Mouse (Mus musculus) layer of hippocampus, adult 2 months (tissue): ENCODE data around the gene Uvrag. TPM values are rescaled to one million over a fixed set of nuclear protein-coding genes. Genes with fewer than 3 reads are reported as not detected.

Experiments
- DNase-seq, 2 experiments: peaks; one replicate each; pipeline ENCODE4 v3.0.0; 2022; ENCODE audit warnings: low spot score in 2 of 2
- H3K27ac ChIP-seq: fragments of 200-600 bp; 2 replicates; pipeline ENCODE4 v1.8.1; 2022
- H3K4me3 ChIP-seq: fragments of 200-600 bp; 2 replicates; pipeline ENCODE4 v1.8.1; 2022; ENCODE audit warnings: mild to moderate bottlenecking
- CTCF ChIP-seq: fragments of 200-600 bp; conservative IDR thresholded peaks from 2 replicates; pipeline ENCODE4 v1.8.1; 2022; ENCODE audit warnings: antibody characterized with exemption, mild to moderate bottlenecking, moderate library complexity
- total RNA-seq, 2 experiments: library from RNA; stranded (reverse); gene quantifications; 2 replicates each; pipeline ENCODE4 v1.2.3; 2021

Gene Uvrag
- total RNA-seq, 2 experiments from 2014 or later: 48.9 to 52.4 TPM

DNA sequence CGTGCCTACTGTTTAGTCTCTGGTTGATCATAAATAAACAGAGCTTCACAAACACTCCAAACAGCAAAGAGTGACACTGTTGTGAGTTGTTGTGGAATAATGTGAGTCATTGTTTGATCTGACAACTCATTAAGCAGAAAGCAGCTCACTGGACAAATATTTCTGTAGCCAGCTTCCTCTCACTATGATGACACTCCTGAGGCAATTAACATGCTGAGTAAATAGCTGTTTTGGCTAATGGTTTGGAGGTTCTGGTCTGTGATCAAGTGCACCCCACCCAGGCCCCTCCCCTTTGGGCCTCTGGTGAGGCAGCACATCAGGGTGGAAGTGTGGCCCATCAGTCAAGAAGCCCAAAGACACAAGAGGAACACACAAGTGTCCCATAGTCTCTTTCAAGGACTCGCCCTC lies 228.0 kb downstream of the Uvrag start:
- Histone ChIP-seq H3K4me3 (no peak overlapping the region), H3K27ac (no peak overlapping the region)
- TF ChIP-seq CTCF: no peak
- DNase-seq: no peak

DNA sequence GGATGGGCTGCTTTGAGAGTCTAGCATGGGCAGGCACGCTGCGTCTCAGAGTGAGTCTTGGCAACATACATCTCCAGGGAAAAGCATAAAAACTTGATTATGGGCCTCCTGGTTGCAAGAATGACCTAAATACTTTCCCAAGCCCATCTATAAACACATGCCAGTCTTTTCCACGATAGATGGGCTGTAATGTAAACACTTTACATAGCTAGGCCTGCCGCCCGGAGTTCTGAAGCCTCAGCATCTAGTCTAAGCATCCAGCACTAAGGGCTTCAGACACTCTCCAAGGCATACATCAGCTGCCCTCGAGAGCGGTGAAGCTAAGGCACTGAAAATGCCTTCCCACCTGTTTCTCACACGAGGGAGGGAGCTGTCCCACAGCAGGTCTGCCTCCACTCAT lies 229.7 kb downstream of the Uvrag start:
- DNase-seq: no peak
- no peak for TF ChIP-seq CTCF
- no peak overlapping the region for H3K4me3 ChIP-seq
- no peak overlapping the region for H3K27ac ChIP-seq

DNA sequence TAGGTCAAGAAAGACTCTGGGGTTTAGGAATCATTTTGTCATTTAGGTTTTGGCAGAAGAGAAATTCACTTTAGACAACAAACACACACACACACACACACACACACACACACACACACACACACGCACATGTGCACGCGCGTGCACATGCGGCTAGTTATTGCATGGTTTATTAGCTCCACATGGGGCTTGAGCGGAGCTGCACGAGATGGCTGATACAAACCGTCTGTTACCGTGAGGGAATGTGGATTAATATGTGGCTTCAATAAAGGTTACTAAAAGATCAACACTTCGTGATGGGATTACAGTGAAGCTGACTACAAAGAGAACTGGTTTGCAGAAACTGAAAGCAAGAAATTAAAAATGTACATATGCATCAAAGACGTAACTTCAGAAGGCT lies 230.2 kb downstream of the Uvrag start:
- Histone ChIP-seq H3K27ac (no peak overlapping the region), H3K4me3 (no peak overlapping the region)
- no peak for TF ChIP-seq CTCF
- DNase-seq: no peak

DNA sequence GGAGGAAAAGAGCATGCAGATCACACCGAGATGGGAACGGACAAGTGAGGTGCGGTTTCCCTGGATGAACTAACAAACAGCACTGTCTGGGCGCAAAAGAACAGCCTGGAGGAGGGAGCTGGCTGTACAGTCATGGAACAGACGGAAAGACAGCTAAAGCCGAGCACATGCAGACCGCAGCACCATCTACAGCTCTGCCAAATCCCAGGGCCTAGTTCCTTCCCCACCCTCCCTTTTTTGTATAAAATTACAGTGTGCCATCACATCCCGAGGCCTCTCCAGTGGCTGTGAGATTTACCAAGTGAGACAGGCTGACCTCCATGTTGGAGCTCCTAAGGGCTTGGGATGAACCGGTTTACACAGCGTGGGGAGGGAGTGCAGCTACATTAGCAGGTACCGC lies 230.8 kb downstream of the Uvrag start:
- no peak for TF ChIP-seq CTCF
- peak overlapping the region; percentile 46; the same call in 1 of the 2 replicates for H3K27ac ChIP-seq
- no peak overlapping the region for H3K4me3 ChIP-seq
- no peak for DNase-seq

DNA sequence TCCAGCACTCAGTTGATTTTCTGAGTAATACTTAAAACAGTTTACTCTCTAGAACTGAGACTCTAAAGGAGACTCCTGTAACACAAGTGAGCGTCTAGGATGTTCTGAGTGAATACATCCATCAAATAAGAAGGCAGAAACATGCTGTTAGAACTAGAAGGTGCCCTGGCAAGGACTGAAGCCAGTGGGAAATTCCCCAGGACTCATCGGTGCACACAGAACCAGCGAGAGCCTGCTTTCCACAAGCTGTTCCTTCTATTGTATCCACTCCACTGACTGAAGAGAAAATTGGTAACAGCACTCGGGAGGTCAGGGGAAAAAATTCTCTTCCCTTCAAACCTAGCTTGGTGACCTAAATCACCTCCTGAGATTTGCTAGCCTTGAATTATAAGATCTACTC lies 233.5 kb downstream of the Uvrag start:
- no peak overlapping the region for H3K4me3 ChIP-seq
- DNase-seq: no peak
- TF ChIP-seq CTCF: no peak
- no peak overlapping the region for H3K27ac ChIP-seq

DNA sequence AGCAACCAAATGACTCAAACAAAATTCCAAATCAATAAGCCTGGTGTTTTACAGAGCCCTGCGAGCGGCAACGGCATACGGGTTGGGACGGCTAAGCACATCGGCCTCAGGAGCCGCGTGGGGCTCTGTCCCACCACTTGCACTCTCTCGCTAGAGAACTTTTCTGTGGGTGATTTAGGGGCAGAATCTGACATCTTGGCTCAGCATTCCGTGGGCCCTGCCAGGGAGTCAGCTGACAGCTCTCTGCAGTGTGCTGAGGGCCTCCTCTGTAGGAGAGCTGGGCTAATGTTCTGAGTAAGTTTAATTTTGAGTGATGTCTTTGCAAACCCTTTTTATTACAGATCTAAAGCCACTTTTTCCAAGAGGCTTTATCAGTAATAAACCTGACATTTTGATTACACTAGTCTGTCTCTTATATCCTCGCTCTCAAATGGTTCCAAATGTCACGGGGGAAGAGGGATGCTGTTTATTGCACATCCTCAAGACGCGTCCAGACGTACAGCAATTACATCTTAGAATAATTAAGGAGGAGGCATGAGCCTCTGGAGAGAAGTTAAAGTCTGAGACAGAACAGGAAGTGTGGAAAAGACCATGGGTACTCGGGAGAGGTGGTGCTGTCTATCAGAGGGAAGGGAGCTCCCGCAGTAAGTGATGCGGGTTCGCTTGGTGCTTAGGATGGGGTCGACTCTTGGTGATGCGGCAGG lies 236.1 kb downstream of the Uvrag start:
- DNase-seq: peak in 1 of 2 experiments; percentile 34
- Histone ChIP-seq H3K4me3 (no peak overlapping the region), H3K27ac (0 out of 2 replicates have a peak overlapping the region, but pooled peaks have one; percentile 15)
- 0 out of 2 replicates have a peak, but pooled peaks have one; percentile 13 for TF ChIP-seq CTCF

DNA sequence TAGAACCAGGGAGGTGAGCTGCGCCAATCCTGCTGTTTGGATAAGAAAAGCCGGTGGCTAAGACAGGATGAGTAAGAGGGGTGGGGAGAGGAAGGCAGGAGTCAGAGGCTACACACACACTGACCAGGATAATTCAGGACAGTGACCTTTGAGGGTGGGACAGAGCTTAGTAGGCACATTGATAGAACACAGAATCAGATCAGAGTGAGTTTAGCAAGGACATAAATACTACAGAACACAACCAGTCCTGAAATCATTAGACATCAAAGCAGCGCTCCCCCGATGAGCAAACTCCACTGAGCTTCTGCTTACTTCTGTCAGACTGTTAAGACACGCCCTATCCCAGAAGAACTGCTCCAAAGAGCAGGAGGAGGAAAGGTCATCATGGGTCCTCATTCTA lies 237.1 kb downstream of the Uvrag start:
- no peak for DNase-seq
- H3K4me3 ChIP-seq: no peak overlapping the region
- no peak overlapping the region for H3K27ac ChIP-seq
- TF ChIP-seq CTCF: no peak

DNA sequence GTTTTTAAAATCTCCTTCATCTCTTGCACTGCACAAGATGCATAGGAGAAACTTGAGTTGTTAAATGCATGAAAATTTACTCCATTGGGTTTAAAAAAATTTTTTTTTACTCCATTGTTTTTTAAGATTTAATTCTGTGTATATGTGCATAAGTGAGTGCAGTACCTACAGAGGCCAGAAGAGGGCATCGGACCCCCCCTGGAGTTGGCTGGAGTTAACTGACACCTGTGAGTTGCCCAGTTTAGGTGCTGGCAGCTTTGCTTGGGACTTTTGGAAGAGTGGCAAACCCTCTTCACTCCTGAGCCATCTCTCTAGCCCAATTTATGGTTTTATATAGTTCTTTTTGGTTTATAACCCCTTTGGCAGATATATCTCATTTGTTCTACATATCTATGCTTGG lies 239.8 kb downstream of the Uvrag start:
- H3K27ac ChIP-seq: no peak overlapping the region
- no peak overlapping the region for H3K4me3 ChIP-seq
- no peak for DNase-seq
- peak; percentile 73 for TF ChIP-seq CTCF

DNA sequence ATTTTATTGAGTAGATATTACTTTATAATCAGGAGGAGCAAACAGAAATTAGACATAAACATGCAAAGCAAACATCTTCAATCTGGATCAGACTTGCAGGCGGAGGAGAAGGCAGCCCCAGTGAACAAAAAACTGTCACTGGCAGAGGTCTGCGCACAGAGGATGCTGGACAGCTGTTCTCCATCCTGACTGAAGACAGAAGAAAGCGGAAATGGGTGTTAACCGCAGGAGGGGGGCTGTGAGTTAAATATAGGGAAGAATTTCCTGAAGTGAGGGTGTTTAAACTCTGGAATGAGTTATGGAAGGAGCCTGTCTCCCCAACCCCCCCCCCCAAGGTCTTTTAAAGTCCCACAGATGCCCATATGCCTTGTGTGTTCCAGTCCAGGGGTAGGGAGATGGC lies 241.1 kb downstream of the Uvrag start:
- TF ChIP-seq CTCF: no peak
- H3K27ac ChIP-seq: no peak overlapping the region
- no peak for DNase-seq
- H3K4me3 ChIP-seq: no peak overlapping the region

DNA sequence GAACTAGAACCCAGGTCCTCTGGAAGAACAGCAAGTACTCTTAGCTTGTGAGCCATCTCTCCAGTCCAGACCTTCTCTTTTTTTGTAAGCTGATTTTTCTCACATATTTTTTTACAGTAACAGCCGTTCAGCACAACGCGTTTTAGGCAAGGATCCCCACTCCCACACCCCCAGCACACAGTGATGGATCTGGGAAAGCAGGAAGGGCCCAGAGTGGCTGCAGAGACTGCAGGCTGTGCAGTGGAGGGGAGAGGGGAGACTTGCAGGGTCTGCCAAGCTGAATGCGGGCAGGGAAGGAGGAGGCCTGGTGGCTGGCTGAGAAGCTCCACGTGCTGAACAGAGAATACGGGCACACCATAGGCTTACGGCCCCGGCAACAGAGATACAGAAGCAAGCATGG lies 243.6 kb downstream of the Uvrag start:
- peak; percentile 50 to 66 for DNase-seq

DNA sequence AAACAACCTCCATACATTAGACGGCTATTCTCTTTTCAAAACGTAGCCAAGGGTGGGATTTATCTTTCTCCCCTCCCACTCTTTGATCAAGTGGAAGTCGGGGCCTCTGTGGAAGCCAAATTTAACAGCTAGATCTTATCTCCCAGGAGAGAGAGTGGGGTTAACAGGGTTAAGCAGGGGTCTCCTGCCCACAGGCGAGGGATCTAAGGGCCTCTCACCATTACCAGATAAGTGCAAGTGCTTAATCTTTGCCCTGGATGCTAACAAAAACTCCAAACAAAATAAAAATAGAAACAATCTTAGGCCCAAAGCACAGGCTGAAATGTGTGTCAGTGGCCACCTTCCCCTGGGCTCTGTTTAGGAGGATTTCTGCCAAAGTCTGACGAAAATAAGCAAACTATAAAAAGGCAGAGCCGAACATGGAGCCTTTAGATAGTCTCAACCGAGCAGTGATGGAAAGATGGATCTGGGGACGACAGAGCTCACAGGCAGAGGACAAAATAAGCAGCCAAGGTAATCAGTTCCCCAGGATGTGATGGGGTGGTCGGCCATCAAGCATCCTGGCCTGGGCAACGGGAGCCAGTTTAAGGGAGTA lies 245.3 kb downstream of the Uvrag start:
- peak overlapping the region; percentile 90; the same call in 1 of the 2 replicates for H3K27ac ChIP-seq
- H3K4me3 ChIP-seq: no peak overlapping the region
- no peak for DNase-seq
- no peak for TF ChIP-seq CTCF

More for the DNA sequence above, 243.6 kb downstream of the Uvrag start:
- Histone ChIP-seq H3K4me3 (no peak overlapping the region), H3K27ac (peak overlapping the region; percentile 90)
- TF ChIP-seq CTCF: no peak

DNA sequence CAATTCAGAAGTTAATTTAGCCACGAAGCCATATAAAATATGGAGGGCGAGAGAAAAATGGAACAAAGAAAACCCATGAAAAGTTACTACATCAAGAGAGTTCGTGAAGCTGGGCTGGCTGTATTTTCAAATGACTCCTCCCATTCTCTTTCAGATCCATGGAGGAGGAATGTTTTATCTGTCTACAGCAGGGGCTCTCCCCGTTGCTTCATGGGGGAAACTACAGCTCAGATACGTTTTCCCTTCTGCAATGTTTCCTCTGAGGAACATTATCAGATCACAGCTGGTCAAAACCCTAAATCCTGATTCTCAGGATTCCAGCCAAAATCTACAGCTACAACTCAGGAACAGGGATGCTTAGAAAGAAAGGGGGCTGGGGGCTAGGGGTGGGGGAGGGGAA lies 246.2 kb downstream of the Uvrag start:
- Histone ChIP-seq H3K27ac (no peak overlapping the region), H3K4me3 (no peak overlapping the region)
- no peak for TF ChIP-seq CTCF
- DNase-seq: no peak

DNA sequence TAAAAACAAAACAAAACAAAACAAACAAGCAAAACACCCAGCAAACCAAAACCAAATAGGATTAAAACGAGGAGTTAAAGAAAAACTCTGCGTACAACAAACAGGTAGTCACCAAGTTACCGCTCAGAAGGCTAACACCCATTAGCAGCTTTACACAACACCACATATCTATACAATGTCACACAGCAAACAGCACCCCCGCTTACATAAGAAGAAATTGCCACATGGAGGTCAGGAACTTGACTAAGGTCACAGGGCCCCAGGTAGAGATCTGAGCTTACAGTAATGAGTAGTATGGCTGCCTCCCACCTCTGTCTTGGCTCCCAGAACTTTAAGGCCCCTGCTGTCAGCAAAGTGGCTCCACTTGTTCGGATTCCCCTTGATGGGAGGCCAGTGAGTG lies 246.6 kb downstream of the Uvrag start:
- DNase-seq: no peak
- no peak for TF ChIP-seq CTCF
- no peak overlapping the region for H3K4me3 ChIP-seq
- no peak overlapping the region for H3K27ac ChIP-seq

DNA sequence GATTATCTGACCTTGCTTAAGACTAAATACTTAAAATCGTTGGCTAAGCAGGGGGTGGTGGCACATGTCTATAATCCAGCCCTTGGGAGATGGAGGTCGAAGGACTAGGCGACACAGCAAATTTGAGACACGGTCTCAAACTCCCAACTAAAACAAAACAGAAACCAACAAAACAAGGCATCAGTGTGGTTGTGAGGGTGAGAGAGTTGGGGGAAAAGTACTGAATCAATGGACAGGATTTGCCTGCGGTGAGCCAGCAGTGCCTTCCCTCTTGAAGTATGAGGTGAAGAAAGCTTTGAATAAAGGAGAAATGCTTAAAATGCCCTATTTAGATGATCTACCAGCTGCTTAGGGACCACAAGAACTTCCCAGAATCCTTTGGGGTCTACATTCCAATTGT lies 247.8 kb downstream of the Uvrag start:
- no peak for TF ChIP-seq CTCF
- Histone ChIP-seq H3K4me3 (no peak overlapping the region), H3K27ac (no peak overlapping the region)
- DNase-seq: no peak
